19 mouse cellular contexts compared by ENCODE assay signal in genomic region chr13:15599741-15600140, GRCm38 (mm10).
"Had no signal": no experiment of that assay in that cellular context is flagged by ENCODE, and none has a peak within 500 bp of the region (broad histone marks: within the 10 kb centered on the region; RNA-seq: fewer than 3 reads in every experiment).

No protein-coding gene starts in this region.

- H3K27ac ChIP-seq: layer of hippocampus, adult 2 months; liver, embryonic 14.5 days; midbrain, embryonic 10.5 days; midbrain, embryonic 13.5 days; neural tube, embryonic 13.5 days; stomach, embryonic 15.5 days had no signal

- DNase-seq: kidney, adult 8-10 months; layer of hippocampus, adult 9-11 months; liver, postnatal 0 days; retina, postnatal 1 day; right cerebral cortex, postnatal 25 days; spleen, adult 18-20 months; thymus, postnatal 25 days had no signal

- H3K4me2 ChIP-seq: liver, embryonic 11.5 days; midbrain, embryonic 13.5 days; neural tube, embryonic 13.5 days; stomach, embryonic 15.5 days had no signal

- H3K27me3 ChIP-seq: megakaryocyte, embryonic 14.5 days; midbrain, embryonic 13.5 days; neural tube, embryonic 13.5 days; stomach, embryonic 15.5 days had no signal

- H3K9me3 ChIP-seq: megakaryocyte, embryonic 14.5 days; midbrain, embryonic 10.5 days; midbrain, embryonic 13.5 days; neural tube, embryonic 13.5 days; stomach, embryonic 15.5 days had no signal

- ATAC-seq: hindbrain, embryonic 16.5 days; intestine, postnatal 0 days; liver, postnatal 0 days; midbrain, embryonic 13.5 days; midbrain, embryonic 16.5 days had no signal

- H3K9ac ChIP-seq: liver, embryonic 14.5 days; liver, postnatal 0 days; midbrain, embryonic 13.5 days; neural tube, embryonic 13.5 days; stomach, embryonic 15.5 days had no signal

- H3K4me3 ChIP-seq: layer of hippocampus, adult 2 months; megakaryocyte, embryonic 14.5 days; midbrain, embryonic 10.5 days; midbrain, embryonic 13.5 days; myocyte; neural tube, embryonic 13.5 days; stomach, embryonic 15.5 days had no signal

- H3K36me3 ChIP-seq: midbrain, embryonic 13.5 days; neural tube, embryonic 13.5 days; stomach, embryonic 15.5 days had no signal
